Mouse (Mus musculus) MEL (cell line): ENCODE results near the gene Prelid3b. TPM values are rescaled to one million over a fixed set of nuclear protein-coding genes. Genes with fewer than 3 reads are reported as not detected.
A peak's percentile ranks its signal among the peaks of the same experiment; 100 is the strongest.

Source experiments
- DNase-seq: peaks from one replicate; pipeline ENCODE4 v3.0.0; 2011; ENCODE audit warnings: low read depth, low spot score
- H3K27ac ChIP-seq: 2 replicates; pipeline ENCODE4 v1.5.1; 2012; ENCODE audit warnings: low read depth, mild to moderate bottlenecking, control low read depth, low read length, moderate library complexity; ENCODE audit not compliant: control insufficient read depth
- H3K27me3 ChIP-seq, 2 experiments: fragments of 150-350 bp in 1 of 2; sonication (generic) in 1 of 2; 2 replicates each; pipeline ENCODE4 v1.6.1; 2012; ENCODE audit warnings: low read length in 2 of 2, mild to moderate bottlenecking in 2 of 2, improper control_type of control experiment in 1 of 2, moderate library complexity in 1 of 2; ENCODE audit not compliant: insufficient read depth in 2 of 2, control insufficient read depth in 1 of 2
- H3K36me3 ChIP-seq, 2 experiments: 2 replicates each; pipeline ENCODE4 v1.6.1; 2012 to 2014; ENCODE audit warnings: low read length in 2 of 2, improper control_type of control experiment in 1 of 2, inconsistent platforms in 1 of 2, mild to moderate bottlenecking in 1 of 2; ENCODE audit not compliant: insufficient read depth in 2 of 2, control insufficient read depth in 1 of 2
- H3K4me1 ChIP-seq, 2 experiments: fragments of 150-350 bp in 1 of 2; sonication (generic) in 1 of 2; 2 replicates each; pipeline ENCODE4 v1.6.1; 2012; ENCODE audit warnings: low read length in 2 of 2, improper control_type of control experiment in 1 of 2, mild to moderate bottlenecking in 1 of 2; ENCODE audit not compliant: insufficient read depth in 2 of 2, control insufficient read depth in 1 of 2
- H3K4me3 ChIP-seq, 2 experiments: fragments of 150-350 bp in 1 of 2; sonication (generic) in 1 of 2; 2 replicates each; pipeline ENCODE4 v1.5.1; 2012; ENCODE audit warnings: low read depth in 2 of 2, low read length in 2 of 2, mild to moderate bottlenecking in 2 of 2, moderate library complexity in 2 of 2, control low read depth in 1 of 2, improper control_type of control experiment in 1 of 2; ENCODE audit not compliant: control insufficient read depth in 1 of 2, insufficient read depth in 1 of 2
- H3K79me2 ChIP-seq: 2 replicates; pipeline ENCODE4 v1.6.1; 2012; ENCODE audit warnings: mild to moderate bottlenecking, low read length, moderate library complexity; ENCODE audit not compliant: control insufficient read depth, poor library complexity, insufficient read depth
- H3K9ac ChIP-seq: 2 replicates; pipeline ENCODE4 v1.6.1; 2012; ENCODE audit warnings: low read depth, mild to moderate bottlenecking, control low read depth, low read length, moderate library complexity; ENCODE audit not compliant: control insufficient read depth, poor library complexity, severe bottlenecking
- H3K9me3 ChIP-seq: fragments of 150-350 bp; sonication (generic); replicated peaks from 2 replicates; pipeline ENCODE4 v1.6.1; 2012; ENCODE audit warnings: mild to moderate bottlenecking, low read length, improper control_type of control experiment, moderate library complexity; ENCODE audit not compliant: insufficient read depth
- BHLHE40 ChIP-seq: IDR thresholded peaks from 2 replicates; pipeline ENCODE4 v1.6.1; 2012; ENCODE audit warnings: low read depth, mild to moderate bottlenecking, inconsistent platforms, low read length, improper control_type of control experiment, borderline replicate concordance
- CHD1 ChIP-seq: IDR thresholded peaks from 2 replicates; pipeline ENCODE4 v1.6.1; 2012; ENCODE audit warnings: low read depth, mild to moderate bottlenecking, inconsistent platforms, low read length, improper control_type of control experiment
- CHD2 ChIP-seq: IDR thresholded peaks from 2 replicates; pipeline ENCODE4 v1.6.1; 2011; ENCODE audit warnings: low read length, improper control_type of control experiment
- EP300 ChIP-seq, 2 experiments: IDR thresholded peaks; 2 replicates each; pipeline ENCODE4 v1.6.1; 2011; ENCODE audit warnings: improper control_type of control experiment in 2 of 2, low read length in 2 of 2, low read depth in 1 of 2, mild to moderate bottlenecking in 1 of 2
- MAFK ChIP-seq: IDR thresholded peaks from 2 replicates; pipeline ENCODE4 v1.6.1; 2011; ENCODE audit warnings: low read depth, mild to moderate bottlenecking, low read length, improper control_type of control experiment, borderline replicate concordance
- MAX ChIP-seq: IDR thresholded peaks from 2 replicates; pipeline ENCODE4 v1.6.1; 2011; ENCODE audit warnings: low read length, improper control_type of control experiment
- MAZ ChIP-seq: IDR thresholded peaks from 2 replicates; pipeline ENCODE4 v1.6.1; 2012; ENCODE audit warnings: low read depth, mild to moderate bottlenecking, inconsistent platforms, low read length, improper control_type of control experiment
- MXI1 ChIP-seq: IDR thresholded peaks from 2 replicates; pipeline ENCODE4 v1.6.1; 2011; ENCODE audit warnings: mild to moderate bottlenecking, low read depth, low read length, improper control_type of control experiment
- MYB ChIP-seq: IDR thresholded peaks from 2 replicates; pipeline ENCODE4 v1.6.1; 2011; ENCODE audit warnings: mild to moderate bottlenecking, low read depth, low read length, improper control_type of control experiment
- MYC ChIP-seq: IDR thresholded peaks from 2 replicates; pipeline ENCODE4 v1.6.1; 2011; ENCODE audit warnings: low read depth, mild to moderate bottlenecking, low read length, improper control_type of control experiment, moderate library complexity
- NRF1 ChIP-seq: IDR thresholded peaks from 2 replicates; pipeline ENCODE4 v1.6.1; 2014; ENCODE audit warnings: low read depth, mild to moderate bottlenecking, inconsistent platforms, low read length, improper control_type of control experiment, moderate library complexity; ENCODE audit not compliant: poor library complexity, insufficient read depth, severe bottlenecking
- POLR2AphosphoS2 ChIP-seq: IDR thresholded peaks from 2 replicates; pipeline ENCODE4 v1.6.1; 2011; ENCODE audit warnings: low read length, improper control_type of control experiment
- POLR2AphosphoS5 ChIP-seq: IDR thresholded peaks from 2 replicates; pipeline ENCODE4 v1.6.1; 2012; ENCODE audit warnings: low read depth, borderline replicate concordance, mild to moderate bottlenecking, inconsistent platforms, low read length, moderate library complexity, mixed read lengths
- SMC3 ChIP-seq: IDR thresholded peaks from 2 replicates; pipeline ENCODE4 v1.6.1; 2011; ENCODE audit warnings: low read depth, low read length, improper control_type of control experiment
- TAL1 ChIP-seq: IDR thresholded peaks from 2 replicates; pipeline ENCODE4 v1.6.1; 2012; ENCODE audit warnings: mild to moderate bottlenecking, inconsistent platforms, low read length, moderate library complexity, mixed read lengths
- TCF12 ChIP-seq: IDR thresholded peaks from 2 replicates; pipeline ENCODE4 v1.6.1; 2014; ENCODE audit warnings: low read depth, mild to moderate bottlenecking, inconsistent platforms, low read length, improper control_type of control experiment, moderate library complexity
- USF1 ChIP-seq: IDR thresholded peaks from 2 replicates; pipeline ENCODE4 v1.6.1; 2014; ENCODE audit warnings: low read depth, mild to moderate bottlenecking, inconsistent platforms, low read length, improper control_type of control experiment, moderate library complexity
- USF2 ChIP-seq, 2 experiments: IDR thresholded peaks; 2 replicates each; pipeline ENCODE4 v1.6.1; 2011 to 2012; ENCODE audit warnings: improper control_type of control experiment in 2 of 2, low read length in 2 of 2, borderline replicate concordance in 1 of 2, inconsistent platforms in 1 of 2, low read depth in 1 of 2, mild to moderate bottlenecking in 1 of 2; ENCODE audit not compliant: insufficient read depth in 1 of 2
- ZKSCAN1 ChIP-seq: IDR thresholded peaks from 2 replicates; pipeline ENCODE4 v1.6.1; 2012; ENCODE audit warnings: low read depth, mild to moderate bottlenecking, inconsistent platforms, low read length, improper control_type of control experiment, moderate library complexity
- ZMIZ1 ChIP-seq: IDR thresholded peaks from 2 replicates; pipeline ENCODE4 v1.6.1; 2012; ENCODE audit warnings: low read depth, mild to moderate bottlenecking, inconsistent platforms, low read length, improper control_type of control experiment, moderate library complexity
- ZNF384 ChIP-seq: IDR thresholded peaks from 2 replicates; pipeline ENCODE4 v1.6.1; 2012; ENCODE audit warnings: low read depth, mild to moderate bottlenecking, inconsistent platforms, low read length, improper control_type of control experiment
- polyA plus RNA-seq, 2 experiments: library from polyadenylated mRNA; stranded (reverse) in 1 of 2; unstranded in 1 of 2; fragments of >175 nt in 1 of 2; fragments of >200 nt in 1 of 2; gene quantifications; 2 replicates each; pipeline versions ENCODE4 v1.2.1 to v1.2.4; 2012; ENCODE audit warnings: low replicate concordance in 2 of 2, low read depth in 1 of 2; ENCODE audit not compliant: insufficient read length in 2 of 2, insufficient read depth in 1 of 2, missing spikeins in 1 of 2
- total RNA-seq: library from RNA; depleted of rRNA; stranded (reverse); fragments of 300-350 nt; gene quantifications from 2 replicates; pipeline ENCODE4 v1.2.3, GENCODE M21; 2012

The Prelid3b gene
- total and polyA plus RNA-seq, 3 experiments: 142 to 210 (median 189) TPM

- Histone ChIP-seq H3K9ac (peak overlapping the region; percentile 62), H3K9me3 (no peaks in the 10 kb centered on the region), H3K36me3 (peaks cover 0 to 36% of the 10 kb centered on the region in 2 experiments; a peak in 2 of 4 replicates), H3K27me3 (no peaks in the 10 kb centered on the region), H3K79me2 (peaks cover 37% of the 10 kb centered on the region), H3K4me3 (peak overlapping the region; percentile 41 to 52), H3K27ac (peak overlapping the region; percentile 85), H3K4me1 (peaks cover 12 to 34% of the 10 kb centered on the region in 2 experiments)
- DNase-seq: no peak
- 0 out of 2 replicates have a peak, but pooled peaks have one; percentile 11 for TF ChIP-seq MAX
- TF ChIP-seq BHLHE40: peak; percentile 50; the same call in 1 of the 2 replicates
- TF ChIP-seq SMC3: no peak
- TF ChIP-seq EP300 (IDR thresholded peaks at IDR 0.05; ENCODE audit: low read depth in 1 of 2, low read length in 2 of 2): 0 out of 4 replicates have a peak, but pooled peaks of 1 of the 2 experiments have one; percentile 4
Measured at GRCm38 (mm10) chr2:174473550-174473927, 658 bp upstream of the Prelid3b start.

GRCm38 (mm10) chr2:174472407-174472806, 474 bp downstream of the Prelid3b start:
- DNase-seq: peak; percentile 66
- Histone ChIP-seq H3K27ac (peak overlapping the region; percentile 76), H3K9me3 (no peaks in the 10 kb centered on the region), H3K36me3 (peaks cover 0 to 36% of the 10 kb centered on the region in 2 experiments; a peak in 2 of 4 replicates), H3K4me3 (peak overlapping the region; percentile 66 to 87), H3K79me2 (peaks cover 39% of the 10 kb centered on the region), H3K9ac (peak overlapping the region; percentile 97), H3K4me1 (peaks cover 12 to 34% of the 10 kb centered on the region in 2 experiments), H3K27me3 (no peaks in the 10 kb centered on the region)
- TF ChIP-seq MYC: peak; percentile 35; the same call in 1 of the 2 replicates
- TF ChIP-seq MXI1: peak; percentile 44
- TF ChIP-seq MAX: peak; percentile 77
- TF ChIP-seq ZMIZ1: no peak

GRCm38 (mm10) chr2:174470786-174471405, 2.0 kb downstream of the Prelid3b start:
- peaks cover 0 to 36% of the 10 kb centered on the region in 2 experiments; a peak in 2 of 4 replicates for H3K36me3 ChIP-seq

More at GRCm38 (mm10) chr2:174470786-174471405, 2.0 kb downstream of the Prelid3b start:
- TF ChIP-seq POLR2AphosphoS2 (no peak), SMC3 (no peak), TCF12 (no peak), MAZ (no peak), TAL1 (no peak), POLR2AphosphoS5 (no peak), MAFK (no peak), CHD2 (no peak), CHD1 (no peak), MYB (no peak), ZKSCAN1 (no peak), NRF1 (no peak), USF1 (no peak), EP300 (IDR thresholded peaks at IDR 0.05; ENCODE audit: low read depth in 1 of 2, low read length in 2 of 2) (no peak), USF2 (IDR thresholded peaks at IDR 0.05; ENCODE audit: borderline replicate concordance in 1 of 2, insufficient read depth in 1 of 2, low read depth in 1 of 2, low read length in 2 of 2) (no peak), ZNF384 (no peak)
- H3K27ac ChIP-seq: peak overlapping the region; percentile 26
- DNase-seq: no peak
- H3K4me3 ChIP-seq: no peak overlapping the region
- H3K9me3 ChIP-seq: no peaks in the 10 kb centered on the region
- no peaks in the 10 kb centered on the region for H3K27me3 ChIP-seq
- peaks cover 12 to 34% of the 10 kb centered on the region in 2 experiments for H3K4me1 ChIP-seq
- no peak overlapping the region for H3K9ac ChIP-seq
- peaks cover 39% of the 10 kb centered on the region for H3K79me2 ChIP-seq
